In the genomic region with DNA sequence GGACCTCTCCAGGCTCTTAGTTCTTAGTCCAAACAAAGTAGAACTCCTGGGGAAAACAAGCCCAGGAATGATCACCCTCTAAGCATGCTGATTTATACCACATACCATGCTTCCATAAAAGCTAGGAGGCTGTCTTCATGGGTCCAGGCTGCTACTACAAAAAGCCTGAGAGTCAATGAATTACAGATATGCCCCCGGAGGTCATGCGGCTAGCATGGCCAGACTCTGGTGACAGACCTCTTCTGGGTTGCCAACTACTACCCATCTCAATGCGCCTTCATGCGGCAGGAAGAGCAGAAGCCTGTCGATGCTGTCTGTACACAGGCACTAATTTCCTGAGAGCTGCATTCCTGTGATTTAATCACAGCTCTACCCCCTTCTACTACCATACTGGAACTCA, we compare ENCODE assay signal across 30 mouse cellular contexts.
DNase-seq lines count a peak whose midpoint lies in the region; ATAC-seq and TF ChIP-seq lines count a peak whose summit lies in the region.
"Had no signal": no experiment of that assay in that cellular context is flagged by ENCODE, and none has a peak within 500 bp of the region (broad histone marks: within the 10 kb centered on the region; RNA-seq: fewer than 3 reads in every experiment).

No protein-coding gene starts in this region.

- no peak overlapping the region for H3K9ac ChIP-seq in heart, embryonic 11.5 days (ENCODE audit: low read depth, low read length)
- H3K9ac ChIP-seq: hindbrain, embryonic 12.5 days; limb, embryonic 12.5 days; liver, embryonic 13.5 days; midbrain, embryonic 15.5 days; neural tube, embryonic 12.5 days had no signal

- DNase-seq in heart, postnatal 14 days: no peak
- no peak for DNase-seq in Patski (ENCODE audit: low read depth, low spot score)
- peak; percentile 39 to 49 for DNase-seq in kidney, adult 8-10 months
- DNase-seq in kidney, postnatal 10 days: peak; percentile 44
- DNase-seq in layer of hippocampus, postnatal 36 days: no peak
- no peak for DNase-seq in left cerebral cortex, postnatal 36 days (ENCODE audit: low spot score in 2 of 2)
- DNase-seq in thymus, postnatal 36 days: no peak
- DNase-seq: adrenal gland, postnatal 25 days; cerebellum, adult 8-10 months; cerebellum, postnatal 36 days; embryo, embryonic 11 days; gastrocnemius, postnatal 25 days; heart, adult 18-20 months; heart, postnatal 10 days; layer of hippocampus, adult 9-11 months; liver, embryonic 13.5 days; lung, adult 2 months; retina, postnatal 1 day; right cerebral cortex, postnatal 25 days; spleen, adult 18-20 months; thymus, postnatal 4 days had no signal

- 66% methylated on average over 5 of the region's 5 CpGs for WGBS in heart, embryonic 11.5 days (ENCODE audit: insufficient replicate concordance)

- no peaks in the 10 kb centered on the region for H3K36me3 ChIP-seq in heart, embryonic 11.5 days (ENCODE audit: control insufficient read depth, insufficient read depth, low read length)
- H3K36me3 ChIP-seq: hindbrain, embryonic 12.5 days; limb, embryonic 12.5 days; liver, embryonic 13.5 days; midbrain, embryonic 15.5 days; neural tube, embryonic 12.5 days had no signal

- POLR2A ChIA-PET in Patski (lab: Charles Lee): interaction anchor here (0.6 kb wide), 1 partner anchor 95 kb away, joined by 4 read pairs; no protein-coding TSS in a partner anchor

- H3K27me3 ChIP-seq in heart, embryonic 11.5 days (ENCODE audit: control insufficient read depth, insufficient read depth, low read length): no peaks in the 10 kb centered on the region
- H3K27me3 ChIP-seq in Patski: no peaks in the 10 kb centered on the region
- H3K27me3 ChIP-seq: hindbrain, embryonic 12.5 days; limb, embryonic 12.5 days; liver, embryonic 13.5 days; midbrain, embryonic 15.5 days; neural tube, embryonic 12.5 days had no signal

- CTCF ChIA-PET in Patski (lab: Charles Lee): no interaction called here

- no peak for ATAC-seq in heart, embryonic 11.5 days (replicated peaks; ENCODE audit: insufficient number of reproducible peaks, low FRiP score, low TSS enrichment)
- peak; percentile 11 for ATAC-seq in Patski
- ATAC-seq: CD4-positive, CD25-positive, alpha-beta regulatory T cell, adult 4 months; forebrain, embryonic 16.5 days; midbrain, embryonic 15.5 days had no signal

- H3K9me3 ChIP-seq in heart, embryonic 11.5 days (replicated peaks; ENCODE audit: control insufficient read depth, low read length): no peaks in the 10 kb centered on the region
- H3K9me3 ChIP-seq: hindbrain, embryonic 12.5 days; limb, embryonic 12.5 days; liver, embryonic 13.5 days; midbrain, embryonic 15.5 days; neural tube, embryonic 12.5 days had no signal

- peaks cover 45% of the 10 kb centered on the region for H3K4me1 ChIP-seq in heart, embryonic 11.5 days (ENCODE audit: control insufficient read depth, insufficient read depth, low read length)
- H3K4me1 ChIP-seq: hindbrain, embryonic 12.5 days; midbrain, embryonic 15.5 days; neural tube, embryonic 12.5 days had no signal

- no peak overlapping the region for H3K4me2 ChIP-seq in heart, embryonic 11.5 days
- H3K4me2 ChIP-seq: hindbrain, embryonic 12.5 days; limb, embryonic 12.5 days; liver, embryonic 13.5 days; midbrain, embryonic 15.5 days; neural tube, embryonic 12.5 days had no signal

- in situ Hi-C loops in Patski (cut with MboI; ENCODE audit: low pct_unique_long_range_greater_than_20kb): no loop called here

- no peak overlapping the region for H3K4me3 ChIP-seq in heart, embryonic 11.5 days (ENCODE audit: low read depth, low read length)
- H3K4me3 ChIP-seq: hindbrain, embryonic 12.5 days; left cerebral cortex, adult 2 months; limb, embryonic 12.5 days; liver, embryonic 13.5 days; midbrain, embryonic 15.5 days; neural tube, embryonic 12.5 days had no signal

- TF ChIP-seq CTCF in Patski (IDR thresholded peaks at IDR 0.05): no peak

- H3K27ac ChIP-seq in heart, embryonic 11.5 days (ENCODE audit: low read depth, low read length): peak overlapping the region; percentile 29; the same call in 1 of the 2 replicates
- H3K27ac ChIP-seq: hindbrain, embryonic 12.5 days; left cerebral cortex, adult 2 months; limb, embryonic 12.5 days; liver, embryonic 13.5 days; macrophage; midbrain, embryonic 15.5 days; neural tube, embryonic 12.5 days had no signal

- intact Hi-C loops in heart, postnatal 14 days (cut with DNase I): no loop called here
- intact Hi-C loops in left cerebral cortex, postnatal 36 days (cut with DNase I): no loop called here

Comparison
In these comparisons a context has a peak if more than half of its experiments do, and no peak if none do; other contexts are left out.
1. DNase-seq: peak in kidney, adult 8-10 months (2 of 2) and kidney, postnatal 10 days (single experiment); none in heart, postnatal 14 days (0 of 2), Patski (single experiment), layer of hippocampus, postnatal 36 days (0 of 2), left cerebral cortex, postnatal 36 days (0 of 2) and thymus, postnatal 36 days (0 of 2).